Mouse (Mus musculus) lung, postnatal 25 days (tissue): ENCODE results near the gene Dock1.
A peak's percentile ranks its signal among the peaks of the same experiment; 100 is the strongest.

Experiments
- DNase-seq: peaks from one replicate; pipeline ENCODE4 v3.0.0; 2022; ENCODE audit warnings: low spot score

The Dock1 gene

DNA sequence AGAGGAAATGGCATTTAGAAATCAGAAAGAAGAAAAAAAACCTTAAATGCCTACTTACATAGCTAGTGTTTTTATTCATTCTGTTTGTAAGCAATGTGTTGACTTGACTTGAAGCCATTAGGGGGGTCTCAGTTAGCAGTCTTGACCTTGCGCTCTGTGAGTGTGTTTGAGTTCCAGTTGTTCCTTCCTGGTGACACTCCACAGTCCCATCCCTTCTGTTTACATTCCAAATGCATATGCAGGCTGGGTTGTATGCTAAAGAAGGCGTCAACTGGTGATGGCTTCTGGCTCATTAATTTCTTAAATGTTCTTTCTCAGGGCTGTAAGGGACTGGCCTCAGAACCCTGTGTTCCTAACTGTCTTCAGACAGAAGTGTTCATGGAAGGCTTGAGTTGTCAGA is 291.2 kb downstream of the Dock1 start:
- no peak for DNase-seq

DNA sequence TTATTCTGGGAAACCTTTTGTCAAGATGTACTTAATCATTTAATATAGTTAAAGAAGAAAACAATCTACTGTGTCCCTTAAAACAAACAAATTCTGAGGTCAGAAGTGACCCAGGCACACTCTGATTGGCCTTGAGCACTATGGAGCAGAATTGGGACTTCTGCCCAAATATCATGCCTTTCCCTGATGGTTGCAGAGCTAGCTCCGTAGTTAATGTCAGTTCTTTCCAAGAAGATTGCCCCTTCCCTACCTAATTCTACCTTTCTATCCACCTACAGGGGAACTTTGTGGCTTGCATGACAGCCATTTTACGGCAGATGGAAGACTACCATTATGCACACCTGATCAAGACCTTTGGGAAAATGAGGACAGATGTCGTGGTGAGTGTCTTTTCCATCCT is 319.8 kb downstream of the Dock1 start:
- DNase-seq: no peak

DNA sequence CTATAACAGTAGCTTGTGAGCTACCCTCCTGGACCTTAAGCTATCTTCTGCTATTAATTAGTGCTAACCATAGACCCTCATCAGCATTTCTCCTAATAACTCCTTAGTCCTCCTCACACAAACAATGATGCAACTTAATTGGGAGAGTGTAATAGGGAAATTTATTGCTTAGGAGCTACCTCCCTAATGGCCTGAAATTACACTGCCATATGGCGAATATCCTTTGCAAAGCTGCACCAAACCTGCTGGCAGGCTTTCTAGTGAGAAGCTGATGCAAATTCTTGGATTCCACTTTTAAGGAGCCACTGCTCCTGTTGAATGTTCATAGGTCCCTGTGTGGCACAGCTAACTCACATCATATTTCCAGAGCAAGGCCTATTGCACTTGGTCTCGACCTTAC is 320.5 kb downstream of the Dock1 start:
- DNase-seq: no peak

DNA sequence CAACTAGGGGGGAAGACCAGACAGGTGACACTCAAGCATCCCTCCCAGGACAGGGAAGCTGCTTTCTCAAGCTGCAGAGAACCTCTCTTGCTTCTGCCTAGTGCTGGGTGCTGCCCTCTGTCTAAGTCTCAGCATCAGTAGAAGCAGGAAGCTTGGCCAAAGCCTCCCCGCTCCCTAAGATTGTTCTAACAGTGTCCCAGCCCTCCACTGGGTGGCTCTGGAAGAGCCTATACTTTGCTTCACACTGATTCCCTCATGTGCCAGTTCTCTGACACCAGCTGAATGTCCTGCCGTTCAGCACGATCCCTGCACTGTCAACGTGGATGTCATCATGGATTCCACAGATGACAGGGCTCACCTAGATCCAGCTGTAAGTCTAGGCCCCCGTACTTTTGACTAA is 324.5 kb downstream of the Dock1 start:
- no peak for DNase-seq

DNA sequence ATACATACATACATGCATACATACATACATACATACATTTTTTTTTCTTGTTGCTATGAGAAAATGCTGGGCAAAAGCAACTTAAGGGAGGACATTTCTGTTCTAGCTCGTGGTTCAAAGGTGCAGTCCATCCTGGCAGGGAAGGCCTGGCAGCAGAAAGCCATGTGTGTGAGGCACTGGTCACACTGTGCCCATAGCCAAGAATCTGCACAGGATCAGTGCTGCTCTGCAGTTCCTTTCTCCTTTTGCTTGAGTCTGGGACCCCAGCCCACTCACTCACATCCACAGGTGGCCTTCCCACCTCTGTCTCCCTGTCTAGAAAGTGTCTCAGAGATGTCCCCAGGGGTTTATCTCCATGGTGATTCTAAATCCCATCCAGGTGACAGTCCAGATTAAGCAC is 331.8 kb downstream of the Dock1 start:
- DNase-seq: no peak

DNA sequence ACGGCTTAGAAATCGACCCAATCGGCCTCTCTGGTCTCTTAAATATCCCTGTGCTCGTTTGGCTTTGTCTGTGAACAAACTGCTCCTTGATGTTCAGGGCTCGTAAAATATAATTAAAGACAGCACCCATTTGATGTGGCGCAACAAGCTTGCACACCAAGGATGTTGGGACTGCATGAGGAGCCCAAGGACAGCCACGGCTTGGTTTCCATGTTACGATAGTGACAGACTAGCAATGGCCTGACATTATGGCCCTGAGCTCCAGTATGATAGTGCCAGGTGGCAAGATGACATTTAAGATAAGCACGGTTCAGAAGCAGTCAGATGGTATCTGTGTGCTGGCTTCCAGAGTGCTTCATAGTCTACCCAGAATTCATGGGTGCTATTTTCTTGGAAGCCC is 332.4 kb downstream of the Dock1 start:
- DNase-seq: no peak

DNA sequence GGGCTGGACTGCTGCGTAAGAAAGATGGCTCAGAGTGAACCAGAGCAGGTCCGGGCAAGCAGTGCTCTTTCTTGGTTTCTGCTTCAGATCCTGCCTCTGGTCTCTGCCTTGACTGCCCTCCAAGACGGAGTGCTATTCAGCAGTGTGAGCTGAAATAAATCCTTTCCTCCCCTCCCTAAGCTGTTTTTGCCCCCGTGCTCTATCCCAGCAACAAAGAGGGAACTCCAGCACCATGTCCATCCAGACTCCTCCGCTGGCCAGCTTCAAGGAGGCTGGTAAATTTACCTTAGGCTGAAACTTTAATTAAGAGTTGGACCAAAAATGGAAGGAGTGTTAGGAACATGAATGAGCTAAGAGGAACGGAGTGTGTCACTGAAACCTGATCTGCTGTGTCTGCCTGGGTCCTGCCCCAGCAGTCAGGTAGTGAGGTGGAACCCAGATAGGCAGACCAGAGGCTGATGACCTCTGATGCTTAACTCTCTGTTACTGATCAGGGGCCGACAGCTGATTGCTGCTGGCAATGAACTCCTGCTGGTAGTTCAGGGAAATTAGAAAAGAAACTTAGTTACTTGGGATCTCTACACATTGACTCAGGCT is 335.6 kb downstream of the Dock1 start:
- no peak for DNase-seq

DNA sequence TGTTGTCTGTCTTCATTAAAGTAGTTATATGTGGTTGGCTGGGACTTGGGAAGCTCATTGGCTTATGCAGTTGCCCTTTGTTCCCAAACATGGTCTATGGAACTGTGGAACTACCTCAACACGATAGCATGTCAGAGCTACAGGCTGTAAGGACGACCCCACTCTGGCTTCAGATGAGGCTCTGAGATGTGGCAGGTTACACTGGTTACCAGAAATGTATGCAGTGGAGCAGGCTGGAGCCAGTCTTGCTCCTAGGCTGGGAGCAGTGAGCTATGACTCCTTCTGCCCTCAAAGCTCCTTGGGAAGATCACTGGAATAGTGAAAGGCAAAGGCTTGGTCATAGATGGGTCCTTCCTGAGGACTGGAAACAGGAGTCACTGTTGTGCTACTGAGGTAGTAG is 337.6 kb downstream of the Dock1 start:
- no peak for DNase-seq

DNA sequence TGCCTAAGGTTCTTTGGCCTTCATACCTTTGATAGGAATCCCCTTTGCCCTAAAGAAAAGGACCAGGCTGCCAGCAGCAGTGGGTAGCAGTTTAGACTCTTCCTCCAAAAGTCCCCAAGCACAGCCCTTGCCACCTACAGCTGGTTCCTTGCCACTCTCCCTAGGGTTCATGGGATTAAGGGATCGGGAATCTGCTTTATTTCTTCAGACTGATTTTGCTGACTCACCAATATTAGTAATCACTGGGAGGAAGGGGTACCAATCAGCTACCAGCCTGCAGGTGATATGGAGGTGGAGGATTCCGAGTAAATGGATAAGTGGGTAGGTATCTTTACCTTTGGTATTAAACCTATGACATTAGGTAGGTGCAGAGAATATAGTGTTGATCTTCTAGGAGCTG is 340.5 kb downstream of the Dock1 start:
- DNase-seq: no peak

DNA sequence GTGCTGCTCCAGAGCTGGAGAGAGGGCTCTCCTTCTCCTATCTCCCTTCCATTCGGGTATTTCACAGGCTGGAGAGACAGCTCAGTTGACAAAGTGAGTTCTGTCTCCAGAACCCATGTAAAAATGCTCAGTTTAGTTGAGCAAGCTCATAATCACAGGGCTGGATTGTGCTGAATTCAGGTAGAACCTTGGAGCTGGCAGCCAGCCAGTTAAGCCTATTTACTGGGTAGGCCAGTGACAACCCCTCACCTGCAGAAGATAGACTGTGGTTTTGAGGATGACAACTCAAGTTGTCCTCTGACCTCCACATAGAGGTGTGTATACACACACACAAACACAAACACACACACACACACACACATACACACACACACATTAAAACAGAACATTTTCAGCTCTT is 347.1 kb downstream of the Dock1 start:
- no peak for DNase-seq

DNA sequence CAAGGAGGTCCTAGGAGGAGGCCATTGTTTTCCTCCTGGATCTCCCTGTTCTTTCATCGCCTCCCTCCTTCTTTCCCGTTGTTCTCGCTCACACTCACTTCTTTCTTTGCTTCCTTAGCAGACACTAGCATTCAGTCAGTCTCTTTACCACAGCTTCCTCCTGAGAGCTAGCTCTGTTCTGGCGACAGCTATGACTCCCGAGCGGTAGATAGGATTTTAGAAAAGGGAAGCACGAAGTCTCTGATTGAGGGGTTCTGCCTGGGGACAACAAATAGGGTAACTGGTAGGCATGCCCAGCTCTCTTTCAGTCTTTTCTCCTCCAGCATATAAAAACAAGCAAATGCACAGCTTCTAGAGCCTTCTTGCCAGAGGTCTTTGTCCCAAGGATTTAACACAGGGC is 350.3 kb downstream of the Dock1 start:
- DNase-seq: no peak

DNA sequence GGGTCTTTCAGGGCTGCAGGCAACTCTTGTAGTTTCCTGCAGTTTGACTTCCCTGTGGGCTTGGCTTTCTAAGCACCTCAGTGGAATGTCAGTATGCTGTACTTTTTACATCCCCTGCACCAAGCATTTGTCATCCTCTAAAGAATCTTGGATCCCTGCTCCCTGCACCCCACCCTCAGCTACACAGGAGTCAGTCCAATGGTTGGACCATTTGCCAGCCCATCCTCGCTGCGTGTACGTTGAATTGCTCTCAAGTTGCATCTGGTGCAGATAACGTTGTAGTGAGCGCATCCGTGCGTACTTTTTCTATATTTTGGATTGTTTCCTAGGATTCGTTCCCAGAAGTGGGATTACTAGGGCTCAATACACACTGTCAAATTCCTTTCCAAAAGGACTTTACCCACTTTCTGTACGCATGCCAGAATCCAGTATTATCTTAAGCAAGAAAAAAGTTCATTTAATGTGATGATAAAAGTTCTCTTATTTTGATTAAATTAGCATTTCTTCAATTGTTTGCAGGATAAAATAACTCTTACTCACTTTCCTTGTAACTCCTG is 351.2 kb downstream of the Dock1 start:
- no peak for DNase-seq

DNA sequence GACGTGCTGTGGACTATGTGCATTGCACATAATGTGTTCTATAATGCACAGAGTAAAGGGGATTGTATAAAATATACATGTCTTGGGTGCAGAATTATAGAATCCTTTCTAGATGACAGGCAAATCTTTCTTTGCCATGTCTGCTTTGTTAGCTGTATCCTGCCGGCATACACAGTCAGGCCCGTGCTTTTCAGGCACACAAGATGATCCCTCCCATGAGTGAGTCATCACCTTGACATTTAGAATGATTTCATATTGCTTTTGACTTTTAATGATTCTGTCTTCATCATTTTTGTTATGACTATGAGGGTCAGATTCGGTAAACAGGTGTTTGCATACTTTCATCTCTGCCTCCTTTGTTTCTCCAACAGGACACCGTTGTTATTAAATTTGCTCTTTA is 354.1 kb downstream of the Dock1 start:
- no peak for DNase-seq

DNA sequence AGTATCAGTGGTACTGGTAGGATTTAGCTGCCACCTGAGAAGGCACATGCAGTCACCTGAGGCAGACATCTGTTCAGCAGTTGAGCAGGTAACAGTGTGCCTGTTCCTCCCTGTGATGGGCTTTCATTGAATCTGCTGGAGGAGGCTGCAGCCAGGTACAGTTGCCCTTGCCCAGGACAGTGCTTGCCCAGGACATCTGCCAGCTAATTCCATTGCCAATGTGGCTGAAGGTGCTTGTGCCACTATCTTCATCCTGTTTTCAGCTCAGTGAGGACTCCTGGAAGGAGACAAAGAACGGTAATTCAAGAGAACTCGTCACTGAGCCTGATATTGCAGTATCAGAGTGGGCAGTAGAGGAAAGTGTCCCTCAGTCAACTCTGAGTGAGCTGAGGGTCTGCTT is 358.3 kb downstream of the Dock1 start:
- no peak for DNase-seq

DNA sequence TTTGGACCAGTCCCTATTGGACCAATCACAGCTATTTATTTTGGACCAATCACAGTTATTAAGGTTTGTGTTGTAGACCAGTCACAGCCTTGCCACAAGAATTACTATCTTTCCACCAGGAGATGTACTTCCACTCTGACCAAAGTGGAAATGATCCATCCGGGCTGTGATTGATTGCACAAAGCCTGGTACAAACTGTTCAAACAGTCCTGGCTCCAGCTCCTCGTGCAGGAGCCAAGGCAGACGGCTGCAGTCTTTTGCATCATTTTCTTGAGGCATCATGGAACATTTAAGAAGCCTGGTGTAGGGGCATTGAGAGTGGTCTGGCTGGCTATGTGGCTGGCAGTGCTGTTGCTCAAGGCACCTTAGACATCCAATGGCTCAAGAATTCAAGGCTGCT is 358.7 kb downstream of the Dock1 start:
- DNase-seq: peak; percentile 24

DNA sequence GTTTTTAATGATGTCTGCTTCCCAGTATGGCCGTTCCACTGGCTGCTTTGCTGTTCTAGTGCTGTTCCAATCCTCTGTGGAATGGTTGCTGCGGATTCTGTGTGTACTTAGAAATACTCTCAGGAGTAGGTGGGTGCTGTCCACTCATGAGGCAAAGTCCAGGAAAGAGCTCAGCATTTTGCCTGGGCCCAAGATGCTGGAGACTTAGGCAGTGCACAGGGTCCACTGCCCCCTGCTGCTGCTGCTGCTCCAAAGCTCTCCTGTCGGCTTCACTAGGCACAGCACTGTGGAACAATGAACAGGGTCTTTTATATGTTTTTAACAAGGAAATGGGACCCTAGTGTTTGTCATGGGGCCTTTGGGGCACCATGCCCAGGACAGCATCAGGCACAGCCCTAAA is 361.0 kb downstream of the Dock1 start:
- DNase-seq: no peak

DNA sequence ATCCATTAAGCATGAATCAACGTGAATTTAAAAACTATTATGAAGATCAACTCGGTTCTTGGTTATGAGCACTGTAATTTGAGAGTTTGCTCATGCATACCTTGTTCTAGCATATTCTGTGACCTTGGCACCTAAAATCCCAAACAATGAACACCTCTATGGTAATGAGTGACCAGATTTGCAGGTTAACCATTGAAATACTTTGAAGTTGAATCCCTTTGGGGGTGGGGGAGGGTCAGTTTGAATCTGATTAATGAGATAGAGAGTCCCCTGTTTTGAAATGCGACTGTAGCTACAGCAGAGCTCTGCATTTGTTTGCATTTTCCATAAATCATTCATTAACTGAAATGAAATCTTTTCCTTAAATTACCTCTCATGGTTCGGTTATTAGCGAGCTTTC is 364.4 kb downstream of the Dock1 start:
- DNase-seq: no peak

DNA sequence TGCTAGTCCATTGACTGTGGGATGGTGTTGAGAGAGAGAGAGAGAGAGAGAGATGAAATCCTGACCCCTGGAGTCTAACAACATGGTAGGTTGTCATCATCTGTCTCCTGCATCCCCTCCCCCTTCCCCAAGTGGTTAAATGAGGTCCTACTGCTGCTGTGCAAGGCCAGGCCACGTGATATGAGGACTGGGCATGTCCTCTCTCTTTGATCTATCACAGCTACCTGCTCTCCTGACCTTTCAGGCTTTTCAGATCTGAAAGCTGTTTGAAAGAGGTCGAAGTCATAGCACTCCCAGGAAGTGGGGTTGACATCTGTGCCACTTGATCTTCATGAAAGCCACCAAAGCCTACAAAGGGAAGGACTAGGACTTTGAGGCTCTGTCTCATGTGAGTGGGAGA is 365.2 kb downstream of the Dock1 start:
- DNase-seq: no peak

DNA sequence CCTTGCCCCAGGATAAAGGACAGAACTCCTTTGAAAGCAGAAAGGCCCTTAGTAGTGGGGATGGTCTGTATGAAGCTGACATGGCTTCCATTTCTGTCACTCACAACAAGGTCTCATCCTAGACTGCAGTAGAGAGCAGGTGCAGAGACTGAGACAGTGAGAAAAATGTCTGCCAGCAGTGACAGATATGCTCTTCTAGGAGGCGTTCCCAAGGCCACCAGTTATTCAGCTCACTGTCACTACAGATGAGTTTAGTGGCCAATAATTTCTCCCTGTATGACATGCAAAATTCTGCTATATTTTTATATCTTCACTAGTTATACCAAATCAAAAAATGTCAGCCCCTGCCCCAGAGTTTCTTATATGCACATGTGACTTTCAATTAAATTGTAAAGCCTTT is 368.5 kb downstream of the Dock1 start:
- no peak for DNase-seq

DNA sequence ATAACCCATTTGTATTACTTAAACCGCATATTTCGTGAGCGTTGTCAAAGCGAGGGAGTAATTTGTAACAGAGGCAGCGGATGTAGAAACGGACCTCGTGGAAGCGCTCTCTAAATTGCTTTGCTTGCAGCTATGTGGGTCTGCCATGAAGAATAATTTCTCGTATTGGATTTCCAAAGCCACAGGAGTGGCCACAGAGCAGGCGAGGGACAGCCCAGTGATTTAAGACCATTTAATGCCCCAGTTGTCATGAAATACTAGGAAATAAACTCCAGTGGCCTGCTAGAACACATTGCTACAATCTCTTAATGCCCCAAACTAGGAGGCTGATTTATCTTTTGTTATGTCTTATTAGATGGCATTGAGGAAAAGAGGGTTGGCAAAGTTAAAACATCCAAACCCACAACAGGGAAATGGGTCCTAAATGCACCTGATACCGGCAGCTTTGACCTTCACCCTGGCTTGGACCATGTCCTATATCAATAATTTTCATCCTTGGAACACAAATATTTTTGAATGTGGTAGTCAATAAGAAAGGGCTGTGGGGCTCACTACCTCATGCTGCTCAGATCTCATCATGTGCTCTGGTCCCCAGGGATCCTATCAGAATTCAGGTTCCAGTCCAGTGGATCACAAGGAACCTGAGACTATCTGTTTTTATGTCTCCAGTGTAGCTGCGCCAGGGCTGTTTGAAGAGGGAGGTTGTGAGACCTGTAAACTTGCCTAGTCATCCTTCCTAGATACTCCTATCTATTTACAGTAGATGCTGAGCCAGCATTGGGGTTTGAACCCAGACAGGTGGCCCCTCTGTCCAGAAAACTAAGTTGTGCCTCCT is 373.7 kb downstream of the Dock1 start:
- DNase-seq: no peak

DNA sequence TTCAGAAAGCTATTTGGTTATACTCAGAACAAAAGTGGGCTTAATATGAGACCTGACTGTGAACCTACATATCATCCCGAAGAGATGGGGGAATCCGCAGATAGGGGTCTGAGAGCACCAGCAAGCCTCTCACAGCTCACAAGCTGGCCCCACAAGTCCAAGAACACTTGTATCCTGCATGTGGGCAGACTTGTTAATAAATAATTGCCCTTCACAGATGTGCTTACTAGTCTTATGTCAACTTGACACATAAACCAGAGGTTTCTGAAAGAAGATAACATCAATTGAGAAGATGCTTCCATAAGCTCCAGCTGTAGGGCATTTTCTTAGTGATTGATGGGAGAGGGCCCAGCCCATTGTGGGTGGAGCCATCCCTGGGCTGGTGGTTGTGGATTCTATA is 379.0 kb downstream of the Dock1 start:
- DNase-seq: no peak

DNA sequence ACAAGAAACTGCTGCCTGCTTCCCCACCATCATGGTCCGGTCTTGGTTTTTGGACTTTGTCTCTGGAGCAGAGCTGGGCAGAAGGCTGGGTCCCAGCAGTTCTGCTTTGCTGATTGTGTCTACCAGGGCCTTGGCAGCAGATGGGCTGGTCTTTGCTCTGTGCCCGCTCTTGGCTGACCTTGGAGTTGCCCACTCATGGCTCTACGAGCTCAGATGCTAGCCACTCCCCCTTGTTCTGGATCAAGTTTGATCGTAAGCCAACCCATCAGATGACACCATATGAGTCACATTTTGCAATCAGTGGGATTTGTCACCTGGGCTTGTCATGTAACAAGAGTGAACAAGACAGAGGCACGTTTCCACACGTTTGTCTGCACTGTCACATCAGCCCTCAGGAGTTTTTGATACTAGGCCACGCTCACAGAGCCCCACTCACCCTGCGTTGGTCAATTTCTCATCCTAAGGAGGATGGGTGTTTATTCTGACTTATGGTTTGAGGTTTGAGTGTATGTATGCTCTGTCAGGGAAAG is 382.8 kb downstream of the Dock1 start:
- DNase-seq: no peak

DNA sequence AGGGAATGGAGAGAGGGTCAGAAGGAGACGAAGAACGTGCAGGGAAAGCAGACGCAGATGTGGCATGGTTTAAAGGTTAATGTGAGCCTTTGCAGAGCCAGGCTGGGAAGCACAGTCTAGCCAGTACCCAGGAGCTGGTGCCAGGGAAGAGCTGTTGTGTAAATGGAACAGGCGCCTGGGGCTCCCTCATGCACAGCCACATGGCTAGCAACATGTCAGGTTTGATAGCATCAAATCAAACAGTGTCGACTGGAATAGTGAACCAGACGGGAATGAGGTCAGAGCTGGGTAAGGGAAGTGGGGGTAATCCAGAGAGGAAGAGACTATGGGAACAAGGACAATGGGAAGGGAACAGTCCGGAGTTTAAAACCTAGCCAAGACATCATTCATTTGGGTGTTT is 384.2 kb downstream of the Dock1 start:
- peak; percentile 20 for DNase-seq

DNA sequence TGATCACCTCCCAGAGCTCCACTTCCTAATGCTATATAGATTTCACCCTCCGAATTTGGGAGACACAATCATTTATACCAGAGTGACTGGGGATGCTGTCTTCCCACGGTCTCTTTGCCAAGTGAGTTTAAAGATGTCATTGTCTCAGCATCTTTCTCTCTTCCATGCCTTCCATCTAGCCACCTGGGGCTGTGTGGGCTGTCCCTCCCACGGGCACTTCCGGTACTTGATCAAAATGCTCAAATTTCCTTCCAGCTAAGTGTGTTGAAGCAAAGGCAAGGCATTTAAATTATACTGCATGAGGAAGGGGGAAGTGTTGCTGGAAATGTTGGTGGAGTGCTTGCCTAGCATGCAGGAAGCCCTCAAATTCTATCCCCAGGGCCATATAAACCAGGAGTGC is 388.6 kb downstream of the Dock1 start:
- DNase-seq: no peak
